In genomic region chr5:128834126-128834525, GRCm38 (mm10) we compare ENCODE assay signal across 30 mouse cellular contexts.
"Had no signal": no experiment of that assay in that cellular context is flagged by ENCODE, and none has a peak within 500 bp of the region (broad histone marks: within the 10 kb centered on the region; RNA-seq: fewer than 3 reads in every experiment).

No protein-coding gene starts in this region.

- H3K27me3 ChIP-seq: limb, embryonic 12.5 days; limb, embryonic 13.5 days; limb, embryonic 15.5 days; liver, embryonic 12.5 days; liver, embryonic 13.5 days; liver, embryonic 15.5 days; lung, embryonic 15.5 days; megakaryocyte, embryonic 14.5 days; midbrain, embryonic 12.5 days; midbrain, embryonic 13.5 days; midbrain, embryonic 15.5 days had no signal

- H3K9me3 ChIP-seq: limb, embryonic 10.5 days; limb, embryonic 12.5 days; limb, embryonic 13.5 days; limb, embryonic 15.5 days; liver, embryonic 12.5 days; liver, embryonic 13.5 days; lung, embryonic 15.5 days; midbrain, embryonic 10.5 days; midbrain, embryonic 12.5 days; midbrain, embryonic 15.5 days had no signal

- H3K27ac ChIP-seq: limb, embryonic 10.5 days; limb, embryonic 12.5 days; limb, embryonic 13.5 days; limb, embryonic 15.5 days; liver, embryonic 12.5 days; liver, embryonic 13.5 days; liver, embryonic 14.5 days; liver, embryonic 15.5 days; lung, embryonic 15.5 days; macrophage; midbrain, embryonic 10.5 days; midbrain, embryonic 12.5 days; midbrain, embryonic 13.5 days; midbrain, embryonic 15.5 days had no signal

- ATAC-seq: liver, embryonic 12.5 days; liver, postnatal 0 days; lung, postnatal 0 days; midbrain, embryonic 13.5 days; midbrain, embryonic 15.5 days; midbrain, embryonic 16.5 days had no signal

- DNase-seq: left cerebral cortex, postnatal 4 days; liver; liver, embryonic 13.5 days; liver, postnatal 0 days; lung, adult 18-20 months; lung, adult 2 months; lung, embryonic 14.5 days; lung, postnatal 10 days; lung, postnatal 14 days; lung, postnatal 36 days; lung, postnatal 4 days had no signal

- H3K4me3 ChIP-seq: left cerebral cortex, adult 2 months; limb, embryonic 10.5 days; limb, embryonic 12.5 days; limb, embryonic 13.5 days; limb, embryonic 15.5 days; liver, embryonic 12.5 days; liver, embryonic 13.5 days; liver, embryonic 15.5 days; lung, embryonic 15.5 days; megakaryocyte, embryonic 14.5 days; midbrain, embryonic 10.5 days; midbrain, embryonic 12.5 days; midbrain, embryonic 13.5 days; midbrain, embryonic 15.5 days; myocyte had no signal

- H3K36me3 ChIP-seq: limb, embryonic 10.5 days; limb, embryonic 12.5 days; limb, embryonic 13.5 days; limb, embryonic 15.5 days; liver, embryonic 12.5 days; liver, embryonic 13.5 days; liver, embryonic 15.5 days; lung, embryonic 15.5 days; midbrain, embryonic 10.5 days; midbrain, embryonic 12.5 days; midbrain, embryonic 13.5 days; midbrain, embryonic 15.5 days had no signal

- H3K4me1 ChIP-seq: limb, embryonic 10.5 days; limb, embryonic 12.5 days; limb, embryonic 13.5 days; limb, embryonic 15.5 days; liver, embryonic 12.5 days; liver, embryonic 13.5 days; liver, embryonic 15.5 days; lung, embryonic 15.5 days; megakaryocyte, embryonic 14.5 days; midbrain, embryonic 10.5 days; midbrain, embryonic 12.5 days; midbrain, embryonic 13.5 days; midbrain, embryonic 15.5 days had no signal

- H3K4me2 ChIP-seq: limb, embryonic 12.5 days; limb, embryonic 13.5 days; limb, embryonic 15.5 days; liver, embryonic 11.5 days; liver, embryonic 12.5 days; liver, embryonic 13.5 days; liver, embryonic 15.5 days; lung, embryonic 14.5 days; lung, embryonic 15.5 days; midbrain, embryonic 12.5 days; midbrain, embryonic 13.5 days; midbrain, embryonic 15.5 days had no signal

- H3K9ac ChIP-seq: limb, embryonic 12.5 days; limb, embryonic 13.5 days; limb, embryonic 15.5 days; liver, embryonic 12.5 days; liver, embryonic 13.5 days; liver, embryonic 14.5 days; liver, embryonic 15.5 days; liver, postnatal 0 days; lung, embryonic 14.5 days; lung, embryonic 15.5 days; midbrain, embryonic 12.5 days; midbrain, embryonic 13.5 days; midbrain, embryonic 15.5 days had no signal
